Mouse (Mus musculus) adrenal gland, adult 18-20 months (tissue): ENCODE data around the gene Usf3. TPM values are rescaled to one million over a fixed set of nuclear protein-coding genes. Genes with fewer than 3 reads are reported as not detected.

Experiments used
- total RNA-seq, 2 experiments: library from RNA; stranded (reverse); gene quantifications; 1 replicate in 1 of 2; 2 replicates in 1 of 2; pipeline ENCODE4 v1.2.3; 2021

The Usf3 gene
- total RNA-seq, 2 experiments from 2014 or later, result 18.8 to 20.7 TPM

Other genes with a start within 250 kb of the Usf3 start
- 10 to 100 TPM; 34.7 to 35.0 TPM for gene Qtrt2, start 246.4 kb upstream of the Usf3 start, total RNA-seq
- gene Zdhhc23, start 193.5 kb upstream of the Usf3 start, total RNA-seq, result under 1 TPM; 0.93 to 0.96 TPM
- gene Gramd1c, start 109.9 kb upstream of the Usf3 start, total RNA-seq, result 1 to 10 TPM; 1.0 to 2.0 TPM
- 100 to 1,000 TPM; 133 to 162 TPM for gene Atp6v1a, start 33.5 kb upstream of the Usf3 start, total RNA-seq
- 10 to 100 TPM; 87.1 to 96.8 TPM for gene Naa50, start 33.4 kb upstream of the Usf3 start, total RNA-seq
- gene Sidt1, start 159.9 kb downstream of the Usf3 start, total RNA-seq, result 1 to 10 TPM; 7.8 to 9.2 TPM
- 10 to 100 TPM; 17.7 to 21.0 TPM for gene Spice1, start 173.9 kb downstream of the Usf3 start, total RNA-seq
- gene Cfap44, start 221.6 kb downstream of the Usf3 start, total RNA-seq, result 1 to 10 TPM in 1 of 2 experiments, under 1 TPM in 1; 0.22 to 1.4 TPM